ENCODE assay signal across 16 mouse cellular contexts in genomic region chr1:19218221-19218620, GRCm38 (mm10). TPM values are rescaled to one million over a fixed set of nuclear protein-coding genes. Genes with fewer than 3 reads are reported as not detected.
DNase-seq lines count a peak whose midpoint lies in the region; ATAC-seq and TF ChIP-seq lines count a peak whose summit lies in the region.
"Had no signal": no experiment of that assay in that cellular context is flagged by ENCODE, and none has a peak within 500 bp of the region (broad histone marks: within the 10 kb centered on the region; RNA-seq: fewer than 3 reads in every experiment).

No protein-coding gene starts in this region.

- TF ChIP-seq CTCF in layer of hippocampus, adult 2 months (conservative IDR thresholded peaks at IDR 0.05): no peak

- peaks cover 4% of the 10 kb centered on the region; the same call in 1 of the 2 replicates for H3K4me1 ChIP-seq in hindbrain, embryonic 15.5 days (replicated peaks)
- no peaks in the 10 kb centered on the region for H3K4me1 ChIP-seq in midbrain, embryonic 16.5 days (ENCODE audit: control insufficient read depth, insufficient read depth, low read length)
- H3K4me1 ChIP-seq: liver, embryonic 13.5 days had no signal

- no peaks in the 10 kb centered on the region for H3K36me3 ChIP-seq in hindbrain, embryonic 15.5 days
- H3K36me3 ChIP-seq in midbrain, embryonic 16.5 days (ENCODE audit: control insufficient read depth, insufficient read depth, low read length): no peaks in the 10 kb centered on the region
- H3K36me3 ChIP-seq: liver, embryonic 13.5 days had no signal

- 7% methylated on average over 7 of the region's 7 CpGs for WGBS in hindbrain, embryonic 15.5 days
- 3% methylated on average over 7 of the region's 7 CpGs for WGBS in midbrain, embryonic 16.5 days

- no peak overlapping the region for H3K9ac ChIP-seq in hindbrain, embryonic 15.5 days
- H3K9ac ChIP-seq in midbrain, embryonic 16.5 days (ENCODE audit: low read depth, low read length): 0 out of 2 replicates have a peak overlapping the region, but pooled peaks have one; percentile 50
- H3K9ac ChIP-seq: liver, embryonic 13.5 days had no signal

- H3K9me3 ChIP-seq in hindbrain, embryonic 15.5 days: no peaks in the 10 kb centered on the region
- 0 out of 2 replicates have a peak, but pooled peaks cover 2% of the 10 kb centered on the region for H3K9me3 ChIP-seq in midbrain, embryonic 16.5 days (replicated peaks; ENCODE audit: control insufficient read depth, low read length, poor library complexity, severe bottlenecking)
- H3K9me3 ChIP-seq: liver, embryonic 13.5 days had no signal

- H3K4me2 ChIP-seq in hindbrain, embryonic 15.5 days: peak overlapping the region; percentile 25
- H3K4me2 ChIP-seq in midbrain, embryonic 16.5 days (ENCODE audit: low read length): peak overlapping the region; percentile 39
- H3K4me2 ChIP-seq: heart, embryonic 11.5 days; liver, embryonic 13.5 days had no signal

- H3K4me3 ChIP-seq in hindbrain, embryonic 15.5 days: no peak overlapping the region; the same call in 1 of the 2 replicates
- peak overlapping the region; percentile 9 for H3K4me3 ChIP-seq in midbrain, embryonic 16.5 days (ENCODE audit: low read depth, low read length)
- no peak overlapping the region for H3K4me3 ChIP-seq in layer of hippocampus, adult 2 months
- H3K4me3 ChIP-seq: liver, embryonic 13.5 days had no signal

- no peak overlapping the region for H3K27ac ChIP-seq in hindbrain, embryonic 15.5 days (replicated peaks)
- H3K27ac ChIP-seq in midbrain, embryonic 16.5 days (ENCODE audit: low read length): peak overlapping the region; percentile 70
- H3K27ac ChIP-seq in layer of hippocampus, adult 2 months: no peak overlapping the region
- H3K27ac ChIP-seq: liver, embryonic 13.5 days had no signal

- ATAC-seq in hindbrain, embryonic 15.5 days (ENCODE audit: low FRiP score, low read depth): no peak
- no peak for ATAC-seq in midbrain, embryonic 16.5 days
- ATAC-seq: lung, postnatal 0 days; Patski had no signal

- peak; percentile 38 for DNase-seq in embryo, embryonic 10.5 days (ENCODE audit: low spot score)
- DNase-seq in embryo, embryonic 10 days (ENCODE audit: low spot score): no peak
- DNase-seq in ES-CJ7 (ENCODE audit: low read depth, low spot score): peak; percentile 24
- no peak for DNase-seq in T-cell, adult 2 months (ENCODE audit: low spot score)
- DNase-seq in layer of hippocampus, adult 2 months (ENCODE audit: low spot score in 2 of 2): no peak
- no peak for DNase-seq in adrenal gland, adult 18-20 months (ENCODE audit: low spot score in 2 of 2)
- DNase-seq: cerebellum, adult 8-10 months; gastrocnemius, postnatal 14 days; liver, embryonic 13.5 days; thymus, postnatal 14 days had no signal

- H3K27me3 ChIP-seq in hindbrain, embryonic 15.5 days: peaks cover 87% of the 10 kb centered on the region
- peaks cover 59% of the 10 kb centered on the region for H3K27me3 ChIP-seq in midbrain, embryonic 16.5 days (ENCODE audit: control insufficient read depth, insufficient read depth, low read depth, low read length)

RNA-seq across cellular contexts. Expression of gene Tfap2b, which starts 9.5 kb away (rescaled TPM):
- 65.6 and 78.3 TPM in 2 replicates for polyA plus RNA-seq in hindbrain, embryonic 15.5 days (2015; fragmentation: Nextera tagmentation; extraction: Ambion mirVana)
- 141 and 223 TPM in 2 replicates for polyA plus RNA-seq in midbrain, embryonic 16.5 days (2015; fragmentation: Nextera tagmentation; extraction: Ambion mirVana)
- total RNA-seq in layer of hippocampus, adult 2 months (2021): under 1 TPM; 0.20 to 0.41 TPM
- 1 to 10 TPM; 8.5 to 8.6 TPM for total RNA-seq in adrenal gland, adult 18-20 months (2021)
- total RNA-seq: gastrocnemius, postnatal 14 days; hematopoietic stem cell, adult 5-6 weeks had no signal
- polyA plus RNA-seq: Patski had no signal

Comparison
In these comparisons a context has a peak if more than half of its experiments do, and no peak if none do; other contexts are left out.
1. DNase-seq: peak in embryo, embryonic 10.5 days (single experiment) and ES-CJ7 (single experiment); none in embryo, embryonic 10 days (single experiment), T-cell, adult 2 months (single experiment), layer of hippocampus, adult 2 months (0 of 2) and adrenal gland, adult 18-20 months (0 of 2).
2. RNA of gene Tfap2b, which starts 9.5 kb away (total RNA-seq): 8.5 to 8.6 TPM in adrenal gland, adult 18-20 months; 0.20 to 0.41 TPM in layer of hippocampus, adult 2 months; every median in the first group is over 4 times any median in the second.